Mouse (Mus musculus): ENCODE data around the gene Olfr1424. TPM values are rescaled to one million over a fixed set of nuclear protein-coding genes. Genes with fewer than 3 reads are reported as not detected.

The Olfr1424 gene
- polyA plus RNA-seq (2012; rRNA removed; ENCODE audit: low replicate concordance) = not detected in 2 replicates

DNA sequence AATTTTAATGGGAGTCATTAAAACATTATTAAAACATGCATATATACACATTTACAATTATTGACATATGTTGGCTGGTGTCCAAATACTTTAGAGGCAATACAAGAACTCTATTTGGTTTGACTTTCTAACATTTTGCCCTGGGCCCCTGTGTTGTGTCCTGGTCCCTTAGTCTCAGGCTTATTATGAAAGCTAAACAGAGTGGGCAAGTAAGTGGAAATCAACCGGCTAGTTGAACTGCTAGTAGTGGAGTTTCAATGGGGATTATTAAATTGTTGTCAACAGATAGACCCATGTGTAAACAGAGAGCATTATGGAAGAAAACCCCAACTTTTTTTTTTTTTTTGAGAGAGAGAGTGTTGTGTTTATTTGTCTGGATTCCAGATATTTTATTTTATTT lies at the start of gene Olfr1424:
Olfr1424 (minus strand) TSS at position 101 of the 400 bp plus-strand sequence.

DNA sequence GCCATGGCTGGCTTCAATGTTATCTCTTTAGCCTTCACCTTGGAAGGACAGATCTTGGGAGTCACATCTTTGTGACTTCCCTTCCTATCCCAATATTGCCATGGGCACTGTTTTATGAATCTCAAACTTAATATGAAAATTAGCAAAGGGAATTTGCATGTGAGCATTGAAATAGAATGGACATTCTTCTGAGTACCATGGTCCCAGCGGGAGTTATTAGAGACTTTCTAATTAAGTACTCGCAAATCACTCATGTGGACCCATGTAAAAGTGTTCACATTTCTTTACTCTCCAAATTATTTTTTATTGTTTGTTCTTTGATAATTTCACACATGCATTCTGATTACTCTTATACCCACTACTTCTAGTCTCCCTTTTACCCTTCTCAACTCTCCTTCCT lies 40.8 kb upstream of the Olfr1424 start, which contains the start of gene Olfr1427:
Olfr1427 (minus strand) TSS at position 101 of the 400 bp plus-strand sequence.

GRCm38 (mm10) chr19:12091913-12092312 lies 29.4 kb upstream of the Olfr1424 start, which contains the start of gene Olfr1426:
Olfr1426 (minus strand) TSS chr19:12092013.

GRCm38 (mm10) chr19:12077631-12078030 lies 15.1 kb upstream of the Olfr1424 start, which contains the start of gene Olfr1425:
Olfr1425 (minus strand) TSS chr19:12077731.

DNA sequence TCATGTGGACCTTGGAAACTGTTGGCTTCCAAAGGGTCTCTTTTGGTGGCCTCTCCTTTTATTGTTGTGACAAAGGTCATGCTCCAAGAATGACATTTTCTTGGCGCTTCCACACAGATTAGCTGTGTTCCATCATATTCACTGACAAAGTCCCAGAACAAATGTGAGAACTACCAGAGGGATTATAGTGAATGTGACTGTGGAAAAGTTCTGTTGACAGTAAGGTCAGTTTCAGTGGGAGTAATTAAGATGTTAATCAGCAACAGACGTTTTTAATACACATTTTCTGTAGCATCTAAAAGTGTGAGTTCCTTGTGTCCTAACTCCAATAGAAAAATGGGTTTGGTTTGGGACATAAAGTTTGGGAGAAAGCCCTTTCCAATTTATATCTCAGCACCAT lies 21.3 kb downstream of the Olfr1424 start, which contains the start of gene Olfr1423:
Olfr1423 (minus strand) TSS at position 101 of the 400 bp plus-strand sequence.

Other genes starting within 250 kb of the Olfr1424 start
- 18.8 and 23.7 TPM in 2 replicates for gene Stx3, start 243.3 kb downstream of the Olfr1424 start, polyA plus RNA-seq (2012; rRNA removed; ENCODE audit: low replicate concordance)
- not detected in 2 replicates for gene Olfr1417, start 223.5 kb downstream of the Olfr1424 start, polyA plus RNA-seq (2012; rRNA removed; ENCODE audit: low replicate concordance)
- gene Olfr1418, start 201.6 kb downstream of the Olfr1424 start, polyA plus RNA-seq (2012; rRNA removed; ENCODE audit: low replicate concordance) = not detected in 2 replicates
- not detected in 2 replicates for gene Olfr1419, start 187.6 kb downstream of the Olfr1424 start, polyA plus RNA-seq (2012; rRNA removed; ENCODE audit: low replicate concordance)
- gene Olfr1420, start 176.1 kb downstream of the Olfr1424 start, polyA plus RNA-seq (2012; rRNA removed; ENCODE audit: low replicate concordance) = not detected in 2 replicates
- gene Patl1, start 150.3 kb downstream of the Olfr1424 start, polyA plus RNA-seq (2012; rRNA removed; ENCODE audit: low replicate concordance) = 6.6 and 10.0 TPM in 2 replicates
- 6.4 and 8.0 TPM in 2 replicates for gene Osbp, start 96.7 kb downstream of the Olfr1424 start, polyA plus RNA-seq (2012; rRNA removed; ENCODE audit: low replicate concordance)
- not detected in 2 replicates for gene Olfr1423, start 21.4 kb downstream of the Olfr1424 start, polyA plus RNA-seq (2012; rRNA removed; ENCODE audit: low replicate concordance)
- not detected in 2 replicates for gene Olfr1425, start 15.0 kb upstream of the Olfr1424 start, polyA plus RNA-seq (2012; rRNA removed; ENCODE audit: low replicate concordance)
- not detected in 2 replicates for gene Olfr1426, start 29.3 kb upstream of the Olfr1424 start, polyA plus RNA-seq (2012; rRNA removed; ENCODE audit: low replicate concordance)
- not detected in 2 replicates for gene Olfr1427, start 40.7 kb upstream of the Olfr1424 start, polyA plus RNA-seq (2012; rRNA removed; ENCODE audit: low replicate concordance)
- not detected in 2 replicates for gene Olfr1428, start 53.2 kb upstream of the Olfr1424 start, polyA plus RNA-seq (2012; rRNA removed; ENCODE audit: low replicate concordance)
- not detected in 2 replicates for gene Olfr76, start 60.5 kb upstream of the Olfr1424 start, polyA plus RNA-seq (2012; rRNA removed; ENCODE audit: low replicate concordance)
- not detected in 2 replicates for gene Olfr1555-ps1, start 107.4 kb upstream of the Olfr1424 start, polyA plus RNA-seq (2012; rRNA removed; ENCODE audit: low replicate concordance)
- not detected in 2 replicates for gene Olfr1431, start 138.0 kb upstream of the Olfr1424 start, polyA plus RNA-seq (2012; rRNA removed; ENCODE audit: low replicate concordance)
- gene Olfr1432, start 169.9 kb upstream of the Olfr1424 start, polyA plus RNA-seq (2012; rRNA removed; ENCODE audit: low replicate concordance) = not detected in 2 replicates
- gene Olfr262, start 179.0 kb upstream of the Olfr1424 start, polyA plus RNA-seq (2012; rRNA removed; ENCODE audit: low replicate concordance) = not detected in 2 replicates
- not detected in 2 replicates for gene Olfr235, start 198.3 kb upstream of the Olfr1424 start, polyA plus RNA-seq (2012; rRNA removed; ENCODE audit: low replicate concordance)
- gene Olfr1434, start 217.2 kb upstream of the Olfr1424 start, polyA plus RNA-seq (2012; rRNA removed; ENCODE audit: low replicate concordance) = not detected in 2 replicates
- gene Olfr1436, start 236.4 kb upstream of the Olfr1424 start, polyA plus RNA-seq (2012; rRNA removed; ENCODE audit: low replicate concordance) = not detected in 2 replicates

Measured in duodenum, adult 2 months (tissue).